Mouse (Mus musculus): Measurements from ENCODE around the gene Nuak2. TPM values are rescaled to one million over a fixed set of nuclear protein-coding genes. Genes with fewer than 3 reads are reported as not detected.

The Nuak2 gene
- polyA plus RNA-seq, 1 experiment from 2014 or later, result 3.8 TPM

DNA sequence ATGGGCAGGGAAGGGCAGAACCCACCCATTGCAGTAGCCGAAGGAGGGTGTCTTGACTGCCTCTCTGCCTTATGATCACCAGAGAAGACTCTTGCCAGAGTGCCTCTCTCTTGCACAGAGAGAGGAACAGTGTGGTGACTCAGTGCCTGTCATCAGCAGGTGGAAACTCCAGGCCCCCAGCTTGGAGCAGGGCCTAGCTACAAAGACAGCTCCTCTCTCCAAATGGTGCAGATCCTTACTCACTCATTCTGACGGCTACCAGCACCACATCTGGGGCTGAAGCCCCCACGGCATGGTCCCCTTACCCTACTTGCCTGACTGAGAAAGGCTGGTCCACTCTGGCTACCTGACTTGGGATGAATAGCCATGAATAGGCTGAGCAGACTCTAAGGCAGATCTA lies 48.5 kb downstream of the Nuak2 start:
- peaks cover 6% of the 10 kb centered on the region; the same call in 1 of the 2 replicates for H3K4me1 ChIP-seq
- H3K36me3 ChIP-seq, result peaks cover 31% of the 10 kb centered on the region
- no peaks in the 10 kb centered on the region for H3K9me3 ChIP-seq (replicated peaks)
- H3K27me3 ChIP-seq, result no peaks in the 10 kb centered on the region
- H3K4me3 ChIP-seq (replicated peaks), result no peak overlapping the region
- no peak for ATAC-seq (replicated peaks; ENCODE audit: low FRiP score)
- no peak overlapping the region for H3K4me2 ChIP-seq
- H3K27ac ChIP-seq, result no peak overlapping the region
- H3K9ac ChIP-seq, result no peak overlapping the region
- WGBS, result 82% methylated on average over 3 of the region's 3 CpGs

- Histone ChIP-seq H3K9me3 (replicated peaks) (no peaks in the 10 kb centered on the region), H3K4me3 (replicated peaks) (no peak overlapping the region), H3K9ac (no peak overlapping the region), H3K27me3 (no peaks in the 10 kb centered on the region), H3K27ac (no peak overlapping the region), H3K36me3 (peaks cover 25% of the 10 kb centered on the region), H3K4me1 (peaks cover 6% of the 10 kb centered on the region; the same call in 1 of the 2 replicates), H3K4me2 (no peak overlapping the region)
- WGBS, result 90% methylated on average over 7 of the region's 7 CpGs
- ATAC-seq (replicated peaks; ENCODE audit: low FRiP score), result no peak
Observed at GRCm38 (mm10) chr1:132364896-132365557, 49.1 kb downstream of the Nuak2 start.

- H3K27ac ChIP-seq, result no peak overlapping the region
- ATAC-seq (replicated peaks; ENCODE audit: low FRiP score), result no peak
- WGBS, result 71% methylated on average over 4 of the region's 4 CpGs
- no peaks in the 10 kb centered on the region for H3K9me3 ChIP-seq (replicated peaks)
- no peak overlapping the region for H3K9ac ChIP-seq
- H3K27me3 ChIP-seq, result no peaks in the 10 kb centered on the region
- no peak overlapping the region for H3K4me2 ChIP-seq
- no peak overlapping the region for H3K4me3 ChIP-seq (replicated peaks)
- H3K36me3 ChIP-seq, result peaks cover 18% of the 10 kb centered on the region
- H3K4me1 ChIP-seq, result peaks cover 11% of the 10 kb centered on the region
Observed at GRCm38 (mm10) chr1:132365645-132366044, 49.7 kb downstream of the Nuak2 start.

DNA sequence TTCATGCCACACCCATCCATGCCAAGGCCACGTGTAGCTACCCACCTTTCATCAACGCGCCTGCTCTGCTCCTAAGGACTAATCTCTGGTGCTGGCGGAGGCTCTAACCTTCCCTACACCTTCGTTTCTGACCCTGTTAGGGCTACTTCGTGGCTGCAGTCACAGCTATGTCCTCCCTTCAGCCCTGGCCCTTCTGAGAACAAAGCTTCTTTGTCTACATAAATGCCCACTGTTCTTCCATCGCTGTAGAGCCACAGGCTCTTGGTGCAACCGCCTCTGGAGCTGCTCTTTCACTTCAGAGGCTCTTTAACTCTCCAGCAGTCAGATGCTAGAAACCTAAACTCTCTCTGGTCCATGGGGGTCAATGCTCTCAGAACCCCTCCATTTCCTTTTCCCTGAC lies 50.3 kb downstream of the Nuak2 start:
- Histone ChIP-seq H3K4me1 (peaks cover 17% of the 10 kb centered on the region), H3K9me3 (replicated peaks) (no peaks in the 10 kb centered on the region), H3K4me3 (replicated peaks) (no peak overlapping the region), H3K4me2 (no peak overlapping the region), H3K36me3 (peaks cover 13% of the 10 kb centered on the region), H3K27ac (no peak overlapping the region), H3K27me3 (no peaks in the 10 kb centered on the region), H3K9ac (no peak overlapping the region)
- no peak for ATAC-seq (replicated peaks; ENCODE audit: low FRiP score)
- WGBS, result 79% methylated on average over 8 of the region's 8 CpGs

GRCm38 (mm10) chr1:132366937-132367336 lies 51.0 kb downstream of the Nuak2 start:
- no peaks in the 10 kb centered on the region for H3K27me3 ChIP-seq

DNA sequence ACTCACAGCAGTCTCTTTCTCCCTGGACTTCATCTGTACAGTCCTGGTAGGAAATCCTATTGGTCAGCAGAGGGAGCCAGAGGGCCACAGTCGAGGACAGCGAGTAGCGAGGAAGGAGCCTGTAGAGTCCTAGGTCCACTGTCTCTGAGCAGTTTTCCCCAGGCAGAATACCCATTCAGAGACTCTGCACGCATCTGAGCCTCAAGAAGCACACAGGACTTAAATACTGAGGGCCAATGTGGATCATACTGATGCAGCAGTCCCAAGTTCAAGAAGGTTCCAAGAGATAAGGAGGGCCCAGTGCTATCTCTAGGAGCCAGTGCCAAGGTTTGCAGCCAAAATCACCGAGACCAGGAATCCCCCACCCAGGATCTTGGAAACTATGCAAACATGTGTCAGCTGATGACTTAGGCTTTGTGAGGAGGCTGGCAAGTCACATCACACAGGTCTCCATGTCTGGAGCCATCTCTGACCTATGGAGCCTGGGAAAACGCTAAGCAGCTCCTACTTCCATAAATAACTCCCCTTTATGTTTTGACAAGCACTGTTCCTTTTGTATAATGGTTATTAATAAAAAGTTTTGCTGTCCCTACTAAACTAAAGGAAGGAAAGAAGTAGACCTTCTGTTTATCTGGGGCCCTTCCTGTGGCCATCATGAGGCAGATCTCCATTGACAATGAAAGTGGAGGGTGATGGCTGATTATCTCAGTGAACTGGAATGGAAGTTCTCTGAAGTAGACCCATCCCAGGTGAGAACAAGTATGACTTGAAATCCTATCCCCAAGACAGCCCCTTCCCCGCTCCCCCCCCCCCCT lies 52.0 kb downstream of the Nuak2 start:
- Histone ChIP-seq H3K9ac (no peak overlapping the region), H3K4me2 (no peak overlapping the region), H3K9me3 (replicated peaks) (no peaks in the 10 kb centered on the region), H3K4me3 (replicated peaks) (no peak overlapping the region), H3K27ac (no peak overlapping the region), H3K4me1 (peaks cover 32% of the 10 kb centered on the region), H3K36me3 (peaks cover 2% of the 10 kb centered on the region; the same call in 1 of the 2 replicates), H3K27me3 (no peaks in the 10 kb centered on the region)
- WGBS, result 32% methylated on average over 7 of the region's 7 CpGs
- ATAC-seq (replicated peaks; ENCODE audit: low FRiP score), result peak; percentile 85

More at GRCm38 (mm10) chr1:132366937-132367336, 51.0 kb downstream of the Nuak2 start:
- Histone ChIP-seq H3K36me3 (peaks cover 6% of the 10 kb centered on the region), H3K4me3 (replicated peaks) (no peak overlapping the region), H3K4me2 (no peak overlapping the region), H3K27ac (no peak overlapping the region), H3K9ac (no peak overlapping the region), H3K4me1 (peaks cover 24% of the 10 kb centered on the region), H3K9me3 (replicated peaks) (no peaks in the 10 kb centered on the region)
- no peak for ATAC-seq (replicated peaks; ENCODE audit: low FRiP score)
- 77% methylated on average over 6 of the region's 6 CpGs for WGBS

- no peak for ATAC-seq (replicated peaks; ENCODE audit: low FRiP score)
- Histone ChIP-seq H3K36me3 (0 out of 2 replicates have a peak, but pooled peaks cover 5% of the 10 kb centered on the region), H3K4me1 (peaks cover 55% of the 10 kb centered on the region), H3K27ac (peak overlapping the region; percentile 59; the same call in 1 of the 2 replicates), H3K4me2 (no peak overlapping the region), H3K27me3 (no peaks in the 10 kb centered on the region), H3K4me3 (replicated peaks) (no peak overlapping the region), H3K9me3 (replicated peaks) (no peaks in the 10 kb centered on the region), H3K9ac (no peak overlapping the region)
- 67% methylated on average over 9 of the region's 9 CpGs for WGBS
Observed at GRCm38 (mm10) chr1:132370681-132371173, 54.8 kb downstream of the Nuak2 start.

DNA sequence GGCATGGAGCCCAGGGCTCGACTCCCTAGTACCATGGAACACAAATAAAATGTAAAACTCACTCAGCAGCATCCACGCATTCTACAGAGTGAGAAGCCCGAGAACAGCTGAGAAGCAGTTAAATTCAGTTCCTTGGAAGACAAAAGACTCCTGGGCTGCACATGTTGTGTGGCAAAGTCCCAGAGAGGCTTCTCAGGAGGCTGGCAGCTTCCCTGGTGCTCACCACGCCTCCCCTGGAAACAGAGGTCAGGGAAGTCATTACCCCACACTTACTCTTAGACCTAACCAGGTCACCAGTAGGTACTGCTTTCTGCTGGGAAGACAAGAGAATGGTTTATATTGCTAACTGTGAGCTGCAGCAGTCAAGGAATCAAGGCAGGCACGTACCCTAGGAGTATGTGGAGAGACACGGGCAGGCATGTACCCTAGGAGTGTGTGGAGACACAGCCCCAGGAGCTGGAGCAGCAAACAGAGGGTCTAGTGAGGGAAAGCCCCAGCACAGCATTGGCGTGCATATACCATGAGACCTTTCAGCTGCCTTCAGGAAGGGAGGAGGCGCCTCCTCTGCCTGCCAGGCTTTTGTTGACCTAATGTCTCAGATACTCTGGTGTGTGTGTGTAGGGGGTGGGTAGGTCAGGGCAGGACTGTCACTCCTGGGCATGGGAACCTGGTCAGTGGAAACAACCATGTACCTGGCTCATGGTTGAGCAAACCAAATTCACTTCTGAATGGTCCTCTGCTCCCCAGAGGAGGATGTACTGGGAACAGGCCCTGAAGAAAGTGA lies 55.6 kb downstream of the Nuak2 start:
- WGBS, result 44% methylated on average over 8 of the region's 8 CpGs
- Histone ChIP-seq H3K36me3 (0 out of 2 replicates have a peak, but pooled peaks cover 5% of the 10 kb centered on the region), H3K27ac (peak overlapping the region; percentile 59), H3K4me1 (peaks cover 58% of the 10 kb centered on the region), H3K4me2 (no peak overlapping the region), H3K9ac (0 out of 2 replicates have a peak overlapping the region, but pooled peaks have one; percentile 9), H3K4me3 (replicated peaks) (no peak overlapping the region), H3K27me3 (no peaks in the 10 kb centered on the region), H3K9me3 (replicated peaks) (no peaks in the 10 kb centered on the region)
- peak; percentile 20 for ATAC-seq (replicated peaks; ENCODE audit: low FRiP score)

DNA sequence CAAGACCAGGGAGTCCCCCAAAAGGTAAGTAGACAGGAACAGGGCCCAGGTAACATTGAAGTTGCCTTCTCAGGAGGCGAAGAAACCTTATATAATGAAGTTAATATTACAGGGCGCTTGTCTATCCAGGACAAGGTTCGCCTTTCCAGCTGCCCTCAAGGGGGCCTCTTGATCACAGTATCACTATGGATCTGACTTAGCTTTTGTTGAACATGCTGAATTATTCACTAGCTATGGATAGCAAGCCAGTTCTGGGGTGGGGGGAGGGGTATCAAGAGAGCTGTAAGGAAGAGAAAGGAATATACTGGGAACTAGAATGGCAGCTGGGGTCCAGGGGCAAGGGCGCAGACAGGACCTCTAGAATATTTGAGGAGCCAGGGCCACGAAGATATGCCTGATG lies 56.4 kb downstream of the Nuak2 start:
- H3K4me1 ChIP-seq, result peaks cover 66% of the 10 kb centered on the region

DNA sequence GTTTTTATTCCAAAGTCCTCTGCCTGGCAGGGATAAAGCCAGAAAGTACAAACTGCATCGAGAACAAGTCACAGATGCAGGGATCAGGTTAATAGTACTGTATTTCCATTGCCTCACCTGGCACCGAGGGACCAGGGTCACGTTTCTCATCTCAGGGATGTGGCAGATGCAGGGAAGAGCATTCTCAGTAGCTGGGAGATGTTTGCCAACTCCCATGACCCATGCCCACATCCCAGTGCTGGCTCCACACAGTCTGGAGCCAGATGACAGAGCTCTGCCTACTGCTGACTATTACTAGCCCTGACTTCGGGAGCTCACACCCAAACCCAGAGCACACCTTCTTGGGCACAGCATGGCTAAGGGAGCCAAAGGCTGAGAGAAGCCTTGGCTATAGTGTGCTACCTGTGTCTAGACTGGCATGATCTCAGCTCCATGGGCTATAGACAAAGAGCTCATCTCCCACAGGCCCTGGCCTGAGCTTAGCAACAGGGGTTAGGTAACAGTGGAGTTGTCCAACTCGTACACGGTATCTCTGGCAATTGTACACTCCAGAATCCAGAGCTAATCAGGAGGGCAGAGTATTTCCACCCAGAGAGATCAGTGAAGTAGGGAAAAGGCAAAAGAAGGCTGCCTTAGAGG lies 57.1 kb downstream of the Nuak2 start:
- H3K9me3 ChIP-seq (replicated peaks), result no peaks in the 10 kb centered on the region
- no peak overlapping the region for H3K27ac ChIP-seq
- H3K9ac ChIP-seq, result no peak overlapping the region
- H3K4me1 ChIP-seq, result peaks cover 67% of the 10 kb centered on the region
- ATAC-seq (replicated peaks; ENCODE audit: low FRiP score), result no peak
- no peaks in the 10 kb centered on the region for H3K27me3 ChIP-seq
- H3K36me3 ChIP-seq, result peaks cover 8% of the 10 kb centered on the region; the same call in 1 of the 2 replicates
- WGBS, result 85% methylated on average over 6 of the region's 6 CpGs
- H3K4me3 ChIP-seq (replicated peaks), result no peak overlapping the region
- H3K4me2 ChIP-seq, result no peak overlapping the region

More for the DNA sequence above, 56.4 kb downstream of the Nuak2 start:
- WGBS, result 81% methylated on average over 5 of the region's 5 CpGs
- Histone ChIP-seq H3K27ac (peak overlapping the region; percentile 59; the same call in 1 of the 2 replicates), H3K4me3 (replicated peaks) (no peak overlapping the region), H3K4me2 (no peak overlapping the region), H3K36me3 (0 out of 2 replicates have a peak, but pooled peaks cover 5% of the 10 kb centered on the region), H3K27me3 (no peaks in the 10 kb centered on the region), H3K9me3 (replicated peaks) (no peaks in the 10 kb centered on the region), H3K9ac (0 out of 2 replicates have a peak overlapping the region, but pooled peaks have one; percentile 9)
- no peak for ATAC-seq (replicated peaks; ENCODE audit: low FRiP score)

- no peak overlapping the region for H3K4me2 ChIP-seq
- no peak overlapping the region for H3K9ac ChIP-seq
- no peaks in the 10 kb centered on the region for H3K9me3 ChIP-seq (replicated peaks)
- peaks cover 18% of the 10 kb centered on the region for H3K36me3 ChIP-seq
- peaks cover 67% of the 10 kb centered on the region for H3K4me1 ChIP-seq
- peak; percentile 50 for ATAC-seq (replicated peaks; ENCODE audit: low FRiP score)
- no peak overlapping the region for H3K27ac ChIP-seq
- 32% methylated on average over 5 of the region's 5 CpGs for WGBS
- H3K27me3 ChIP-seq, result no peaks in the 10 kb centered on the region
- H3K4me3 ChIP-seq (replicated peaks), result no peak overlapping the region
Observed at GRCm38 (mm10) chr1:132374140-132374872, 58.4 kb downstream of the Nuak2 start.

Data from kidney, embryonic 15.5 days (tissue).